Mouse (Mus musculus) testis, adult 2 months (tissue): ENCODE data around the gene Arfgef2.

ENCODE experiments used
- CTCF ChIP-seq: fragments of 200-500 bp; IDR thresholded peaks from 2 replicates; pipeline ENCODE4 v1.5.1; 2012; ENCODE audit warnings: low read depth, mild to moderate bottlenecking, inconsistent platforms, low read length, moderate library complexity; ENCODE audit not compliant: control insufficient read depth, insufficient read depth, insufficient replicate concordance
- POLR2A ChIP-seq: fragments of 200-500 bp; IDR thresholded peaks from 2 replicates; pipeline ENCODE4 v1.6.1; 2012; ENCODE audit warnings: low read depth, mild to moderate bottlenecking, inconsistent platforms, low read length, moderate library complexity; ENCODE audit not compliant: control insufficient read depth

DNA sequence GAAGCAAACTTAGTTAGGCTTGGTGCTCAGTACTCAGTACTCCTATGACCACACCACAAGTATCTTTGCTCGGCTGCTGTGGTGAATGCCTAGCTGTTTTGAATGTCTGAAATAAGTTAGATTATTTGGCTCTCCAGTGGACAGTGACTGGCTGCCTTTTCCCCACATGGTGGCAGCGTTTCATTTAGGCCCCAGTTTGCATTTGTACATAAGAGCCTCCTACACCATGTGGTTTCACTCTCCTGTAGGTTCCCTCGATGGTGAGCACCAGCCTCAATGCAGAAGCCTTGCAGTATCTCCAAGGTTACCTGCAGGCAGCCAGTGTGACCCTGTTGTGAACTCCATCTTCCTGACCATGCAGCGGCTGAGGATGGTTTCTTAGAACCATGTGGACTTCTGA, 140.1 kb downstream of the Arfgef2 start:
- no peak for TF ChIP-seq CTCF
- TF ChIP-seq POLR2A = no peak
